Mouse (Mus musculus) limb, embryonic 14.5 days (tissue): ENCODE measurements around the gene Rbm44. TPM values are rescaled to one million over a fixed set of nuclear protein-coding genes. Genes with fewer than 3 reads are reported as not detected.

Source experiments
- ATAC-seq: fragments of 200-750 bp; cut with Nextera tagmentation; 2 replicates; pipeline ENCODE4 v1.8.0; 2017; ENCODE audit warnings: low read depth, moderate number of reproducible peaks, moderate TSS enrichment; ENCODE audit not compliant: low FRiP score
- DNase-seq: peaks from one replicate; pipeline ENCODE4 v3.0.0-alpha.2; 2015; ENCODE audit warnings: low spot score
- H3K27ac ChIP-seq: fragments of 300-500 bp; sonication (generic); replicated peaks from 2 replicates; pipeline ENCODE4 v1.5.1; 2014; ENCODE audit warnings: low read depth, mild to moderate bottlenecking, low read length, moderate library complexity, mixed read lengths
- H3K27me3 ChIP-seq: fragments of 300-500 bp; sonication (generic); 2 replicates; pipeline ENCODE4 v1.6.1; 2014; ENCODE audit warnings: low read length, mixed read lengths; ENCODE audit not compliant: control insufficient read depth, insufficient read depth
- H3K36me3 ChIP-seq: fragments of 300-500 bp; sonication (generic); 2 replicates; pipeline ENCODE4 v1.6.1; 2014; ENCODE audit warnings: mild to moderate bottlenecking, low read length, moderate library complexity, mixed read lengths; ENCODE audit not compliant: control insufficient read depth, insufficient read depth
- H3K4me1 ChIP-seq: fragments of 300-500 bp; sonication (generic); 2 replicates; pipeline ENCODE4 v1.6.1; 2014; ENCODE audit warnings: antibody characterized with exemption, low read length, mixed read lengths; ENCODE audit not compliant: control insufficient read depth, insufficient read depth
- H3K4me2 ChIP-seq: fragments of 300-500 bp; sonication (generic); replicated peaks from 2 replicates; pipeline ENCODE4 v1.6.1; 2014; ENCODE audit warnings: low read depth, mild to moderate bottlenecking, low read length, moderate library complexity; ENCODE audit not compliant: severe bottlenecking
- H3K4me3 ChIP-seq: fragments of 300-500 bp; sonication (generic); replicated peaks from 2 replicates; pipeline ENCODE4 v1.5.1; 2014; ENCODE audit warnings: low read length
- H3K9ac ChIP-seq: fragments of 300-500 bp; sonication (generic); 2 replicates; pipeline ENCODE4 v1.6.1; 2014; ENCODE audit warnings: mild to moderate bottlenecking, low read depth, low read length, moderate library complexity; ENCODE audit not compliant: severe bottlenecking
- H3K9me3 ChIP-seq: fragments of 300-500 bp; sonication (generic); 2 replicates; pipeline ENCODE4 v1.6.1; 2016; ENCODE audit warnings: low read length; ENCODE audit not compliant: control insufficient read depth
- POLR2A ChIP-seq: fragments of 200-500 bp; IDR thresholded peaks from 2 replicates; pipeline ENCODE4 v1.8.0; 2012; ENCODE audit warnings: inconsistent platforms, mild to moderate bottlenecking, moderate library complexity, borderline replicate concordance; ENCODE audit not compliant: insufficient read depth, insufficient read length; ENCODE audit errors: extremely low read depth
- WGBS: fragments of 180-500 bp; shearing (Covaris S2); extraction: QIAGEN DNeasy Blood & Tissue Kit; methylation state at CpG from one replicate; pipeline ENCODE4 v1.1.7; 2014; 5-methylcytosine and 5-hydroxymethylcytosine counted together
- polyA plus RNA-seq, 2 experiments: library from polyadenylated mRNA; depleted of rRNA in 1 of 2; stranded (reverse) in 1 of 2; unstranded in 1 of 2; fragments of >200 nt; fragmentation: Nextera tagmentation in 1 of 2; extraction: Ambion mirVana in 1 of 2; gene quantifications; 2 replicates each; pipeline versions ENCODE4 v1.2.1 to v1.2.3; 2012 to 2014

The Rbm44 gene
- polyA plus RNA-seq, 2 experiments, result 0.60 to 0.78 TPM

DNA sequence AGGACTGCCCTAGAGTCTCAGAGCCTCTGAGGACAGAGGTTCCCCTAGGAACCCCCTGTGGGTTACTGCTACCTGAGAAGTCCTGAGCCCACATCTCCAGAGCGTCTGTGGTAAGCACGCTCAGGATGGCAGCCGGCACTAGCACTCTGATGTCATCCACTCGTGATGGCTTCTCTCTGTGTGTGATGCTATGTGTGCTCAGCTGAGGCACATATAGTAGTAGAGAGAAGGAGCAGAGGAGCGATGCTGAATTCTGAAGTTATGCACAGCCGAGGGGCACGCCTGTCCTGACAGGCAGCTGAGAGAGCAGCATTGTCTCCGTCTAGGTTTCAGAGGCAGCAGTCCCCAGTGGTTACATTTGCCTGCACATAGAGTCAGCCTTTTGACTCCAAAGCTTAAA, 47.3 kb downstream of the Rbm44 start:
- DNase-seq, result no peak
- Histone ChIP-seq H3K4me3 (no peak overlapping the region), H3K9me3 (no peaks in the 10 kb centered on the region), H3K27ac (no peak overlapping the region), H3K4me2 (no peak overlapping the region), H3K9ac (no peak overlapping the region; the same call in 1 of the 2 replicates), H3K27me3 (no peaks in the 10 kb centered on the region), H3K4me1 (no peaks in the 10 kb centered on the region), H3K36me3 (no peaks in the 10 kb centered on the region)
- no peak for TF ChIP-seq POLR2A
- ATAC-seq, result no peak
- 72% methylated on average over 8 of the region's 8 CpGs for WGBS

DNA sequence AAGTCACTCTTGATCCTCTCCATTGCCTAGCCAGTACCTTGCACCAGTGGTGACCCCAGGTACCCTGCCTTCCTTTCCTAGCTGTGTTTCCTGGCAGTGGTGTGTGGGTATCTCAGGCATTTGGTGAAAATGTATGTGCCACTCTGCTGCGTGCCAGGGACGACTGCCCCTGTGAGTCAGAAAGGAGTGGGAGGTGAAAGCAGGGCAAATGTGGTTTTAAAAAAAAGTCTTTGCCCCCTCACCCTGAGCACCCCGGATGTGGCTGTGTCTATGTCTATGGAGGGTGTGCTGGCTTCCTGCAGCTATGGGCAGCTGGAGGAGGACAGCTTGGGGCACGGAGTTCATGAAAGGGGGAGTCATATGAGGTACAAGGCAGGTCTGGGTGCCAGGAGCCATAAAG, 48.4 kb downstream of the Rbm44 start:
- H3K36me3 ChIP-seq, result no peaks in the 10 kb centered on the region
- H3K9ac ChIP-seq, result no peak overlapping the region
- no peak for DNase-seq
- H3K9me3 ChIP-seq, result no peaks in the 10 kb centered on the region
- 93% methylated on average over 4 of the region's 4 CpGs for WGBS
- H3K4me1 ChIP-seq, result no peaks in the 10 kb centered on the region
- H3K27ac ChIP-seq, result no peak overlapping the region
- H3K4me2 ChIP-seq, result no peak overlapping the region
- ATAC-seq, result no peak
- no peaks in the 10 kb centered on the region for H3K27me3 ChIP-seq
- no peak for TF ChIP-seq POLR2A
- no peak overlapping the region for H3K4me3 ChIP-seq

DNA sequence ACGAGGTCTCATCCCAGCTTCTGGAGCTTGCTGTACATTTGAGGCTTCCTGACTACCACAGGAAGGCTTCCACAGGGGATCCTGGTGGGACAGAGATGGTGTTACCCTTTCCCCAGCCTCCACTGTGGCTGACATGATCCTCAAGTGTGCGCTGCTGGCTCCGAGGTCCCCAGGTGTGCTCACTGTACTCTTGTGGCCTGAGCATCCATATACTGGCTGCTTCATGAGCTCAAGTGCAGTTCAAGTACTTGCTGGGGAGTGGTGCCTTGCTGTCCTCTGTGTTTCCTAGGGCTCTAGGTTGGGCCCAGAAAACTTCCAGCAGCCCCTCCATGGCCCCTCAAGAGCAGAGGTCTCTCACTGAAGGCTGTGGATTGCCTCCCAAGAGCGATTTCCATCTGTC, 48.8 kb downstream of the Rbm44 start:
- Histone ChIP-seq H3K4me3 (no peak overlapping the region), H3K9me3 (no peaks in the 10 kb centered on the region), H3K4me1 (no peaks in the 10 kb centered on the region), H3K36me3 (no peaks in the 10 kb centered on the region), H3K9ac (no peak overlapping the region), H3K27ac (no peak overlapping the region), H3K4me2 (no peak overlapping the region), H3K27me3 (no peaks in the 10 kb centered on the region)
- no peak for TF ChIP-seq POLR2A
- 87% methylated on average over 4 of the region's 4 CpGs for WGBS
- DNase-seq, result no peak
- no peak for ATAC-seq

DNA sequence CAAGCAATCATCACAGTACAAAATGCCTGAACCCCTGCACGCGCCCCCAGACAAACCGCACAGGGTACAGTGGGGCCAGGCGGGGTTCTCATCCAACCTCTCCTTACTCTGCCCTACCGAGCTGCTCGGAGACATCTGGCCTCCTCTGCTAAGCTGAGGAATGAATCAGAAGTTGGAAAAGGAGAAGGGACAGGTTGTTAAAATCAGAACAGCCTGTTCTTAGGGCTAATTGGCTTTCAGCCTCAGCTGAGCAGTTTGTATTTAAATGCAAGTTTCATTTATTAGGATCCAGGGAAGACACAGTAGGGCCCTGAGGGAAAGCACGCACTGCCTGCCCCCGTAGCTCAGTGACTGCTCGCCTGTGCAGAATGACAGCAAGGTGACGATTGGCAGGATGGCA, 54.9 kb downstream of the Rbm44 start:
- no peaks in the 10 kb centered on the region for H3K36me3 ChIP-seq
- no peak for TF ChIP-seq POLR2A
- WGBS, result 68% methylated on average over 10 of the region's 10 CpGs
- no peak for ATAC-seq
- no peaks in the 10 kb centered on the region for H3K4me1 ChIP-seq
- H3K4me3 ChIP-seq, result no peak overlapping the region
- no peaks in the 10 kb centered on the region for H3K9me3 ChIP-seq
- H3K9ac ChIP-seq, result no peak overlapping the region
- H3K27ac ChIP-seq, result no peak overlapping the region
- H3K27me3 ChIP-seq, result no peaks in the 10 kb centered on the region
- DNase-seq, result no peak
- no peak overlapping the region for H3K4me2 ChIP-seq

DNA sequence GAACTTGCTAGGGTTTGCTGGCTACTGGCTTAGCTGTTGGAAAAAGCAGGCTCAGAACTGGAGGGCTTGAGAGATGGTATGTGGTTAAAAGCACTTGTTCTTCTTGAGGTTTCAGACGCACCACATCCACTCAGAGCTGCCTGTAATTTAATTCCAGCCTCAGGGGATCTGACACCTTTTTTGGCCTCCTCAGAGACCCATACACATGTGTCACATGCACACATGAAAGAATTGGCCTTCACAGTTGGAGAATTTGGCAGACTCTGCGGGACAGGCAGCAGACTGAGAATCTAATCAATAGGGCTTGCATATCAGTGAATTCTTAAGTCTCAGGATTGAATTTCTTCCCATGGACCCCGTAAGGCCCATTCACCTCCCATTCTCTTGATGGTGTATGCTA, 56.2 kb downstream of the Rbm44 start:
- DNase-seq (no peak), ATAC-seq (no peak)
- Histone ChIP-seq H3K36me3 (no peaks in the 10 kb centered on the region), H3K9me3 (no peaks in the 10 kb centered on the region), H3K4me3 (no peak overlapping the region), H3K4me1 (no peaks in the 10 kb centered on the region), H3K9ac (no peak overlapping the region), H3K27me3 (no peaks in the 10 kb centered on the region), H3K4me2 (no peak overlapping the region), H3K27ac (no peak overlapping the region)
- 33% methylated on average over 3 of the region's 3 CpGs for WGBS
- no peak for TF ChIP-seq POLR2A

DNA sequence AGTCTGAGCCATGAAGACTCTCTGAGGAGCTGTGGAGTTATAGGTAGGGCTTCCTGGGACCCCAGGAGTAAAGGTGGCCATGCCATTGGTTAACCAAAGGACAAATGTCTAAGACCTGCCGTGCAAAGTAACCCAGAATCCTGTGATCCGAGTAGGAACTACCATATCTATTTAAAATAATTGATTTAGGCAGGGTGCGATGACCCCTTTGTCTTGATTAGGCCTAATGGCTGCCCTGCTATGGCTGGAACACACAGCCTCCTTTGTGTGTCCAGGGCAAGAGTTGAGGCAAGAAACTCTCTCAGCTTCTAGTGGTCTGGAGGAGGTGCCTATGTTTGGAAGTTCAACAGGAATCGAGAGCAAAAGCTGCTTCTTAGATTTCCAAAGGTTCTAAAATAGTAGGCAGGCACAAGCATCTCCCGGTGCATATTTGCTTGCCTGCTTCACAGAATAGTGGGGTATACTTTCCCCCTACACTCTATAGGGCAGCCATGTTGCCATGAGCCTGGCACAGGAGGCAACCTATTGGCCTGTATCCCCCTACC, 59.4 kb downstream of the Rbm44 start:
- Histone ChIP-seq H3K4me3 (no peak overlapping the region), H3K4me1 (no peaks in the 10 kb centered on the region), H3K9me3 (no peaks in the 10 kb centered on the region), H3K9ac (no peak overlapping the region), H3K27ac (no peak overlapping the region), H3K36me3 (no peaks in the 10 kb centered on the region), H3K27me3 (no peaks in the 10 kb centered on the region), H3K4me2 (no peak overlapping the region)
- no peak for DNase-seq
- TF ChIP-seq POLR2A, result no peak
- whole genome bisulfite sequencing, result 89% methylated on average over 5 of the region's 5 CpGs
- no peak for ATAC-seq
